Mouse (Mus musculus) lung, postnatal 25 days (tissue): Measurements from ENCODE around the gene Prr13.

Experiments used
- DNase-seq: peaks from one replicate; pipeline ENCODE4 v3.0.0; 2022; ENCODE audit warnings: low spot score

Gene Prr13

DNA sequence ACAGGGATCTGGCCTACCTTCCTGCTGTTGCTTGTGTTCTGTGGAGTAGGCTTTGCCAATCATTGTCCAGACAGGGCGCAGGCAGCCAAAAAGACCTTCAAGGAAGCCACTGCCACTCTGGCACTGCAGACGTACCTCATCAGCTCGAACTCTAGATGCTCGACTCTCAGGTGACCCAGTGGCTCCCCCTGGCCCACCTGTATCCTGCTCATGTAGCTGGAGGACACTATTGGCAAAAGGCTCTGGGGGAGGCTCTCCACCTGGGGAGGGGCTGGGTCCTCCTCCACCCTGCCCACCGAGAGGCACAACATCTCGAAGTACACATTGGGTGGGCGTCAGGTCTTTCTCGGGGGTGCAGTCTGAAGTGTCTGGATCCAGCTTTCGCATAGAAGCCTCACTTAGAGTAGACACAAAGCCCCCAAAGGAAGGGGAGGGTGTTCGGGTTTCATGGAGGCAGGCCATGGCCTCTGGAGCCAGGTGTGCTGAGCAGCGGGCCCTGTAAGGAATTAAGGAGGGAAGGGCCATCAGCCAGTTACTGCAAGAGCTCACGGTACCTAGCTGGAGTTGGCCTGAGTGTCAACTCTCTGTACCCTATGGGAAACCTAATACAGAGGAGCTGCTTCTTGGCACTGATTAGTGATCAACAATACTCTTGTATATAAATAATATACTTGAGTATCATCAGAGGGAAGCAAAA is 46.4 kb downstream of the Prr13 start:
- no peak for DNase-seq

DNA sequence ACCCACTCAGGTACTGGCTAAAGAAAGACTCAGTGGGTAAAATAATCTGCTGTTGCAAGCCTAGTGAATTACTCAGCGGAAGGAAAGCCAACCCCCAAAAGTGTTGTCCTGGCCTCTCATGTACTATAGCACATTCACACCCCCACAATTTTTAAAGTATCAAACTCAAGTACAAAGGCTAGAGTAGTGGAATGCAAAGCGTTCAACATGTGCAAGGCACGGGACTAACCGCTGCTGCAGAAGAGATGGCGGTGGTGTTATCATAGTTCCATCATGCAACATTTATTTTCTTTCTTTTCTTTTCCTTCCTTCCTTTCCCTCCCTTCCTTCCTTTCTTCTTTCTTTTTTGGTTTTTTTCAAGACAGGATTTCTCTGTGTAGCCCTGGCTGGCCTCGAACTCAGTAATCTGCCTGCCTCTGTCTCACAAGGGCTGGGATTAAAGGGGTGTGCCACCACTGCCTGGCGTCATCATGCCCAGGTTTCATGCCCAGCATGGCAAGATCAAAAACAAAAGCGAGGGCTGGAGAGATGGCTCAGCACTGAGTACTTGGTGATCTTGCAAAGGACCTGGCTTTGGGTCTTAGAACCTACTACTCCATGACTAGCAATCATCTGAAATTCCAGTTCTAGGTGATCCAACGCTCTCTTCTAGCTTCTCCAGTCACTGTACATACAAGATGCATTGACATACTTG is 47.1 kb downstream of the Prr13 start:
- no peak for DNase-seq

DNA sequence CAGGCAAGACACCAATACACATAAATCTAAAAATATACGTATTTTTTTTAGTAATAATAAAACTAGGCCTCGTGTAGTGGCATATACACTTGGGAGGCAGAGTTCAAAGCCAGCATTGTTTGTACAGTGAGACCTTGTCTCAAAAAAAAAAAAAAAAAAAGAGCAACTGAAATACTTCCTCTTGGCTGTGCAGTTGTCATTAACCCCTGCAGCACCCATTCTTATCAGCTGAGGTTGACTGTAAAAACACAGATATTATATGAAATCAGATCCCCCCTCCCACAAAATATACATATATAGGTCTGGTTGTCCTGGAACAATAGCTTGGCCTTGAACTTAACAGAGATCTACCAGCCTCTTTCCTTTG is 47.6 kb downstream of the Prr13 start:
- no peak for DNase-seq

DNA sequence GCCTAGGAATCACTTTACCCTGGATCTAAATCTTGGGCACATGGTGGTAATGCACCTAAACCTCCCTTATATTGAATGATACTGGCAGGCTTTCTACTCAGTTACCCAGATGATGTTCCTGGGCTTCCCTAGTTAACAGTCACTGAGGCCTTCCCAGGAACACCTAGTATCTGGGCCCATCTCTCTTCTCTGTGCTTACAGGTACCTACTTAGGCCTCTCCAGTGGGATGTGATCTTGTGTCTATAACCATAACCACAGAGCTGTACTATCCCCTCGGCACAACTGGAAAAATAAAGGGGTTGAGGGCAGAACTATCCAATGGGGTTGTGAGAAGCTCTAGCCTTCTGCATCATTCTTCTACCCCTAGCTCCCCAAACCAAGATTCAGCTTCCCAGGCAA is 48.0 kb downstream of the Prr13 start:
- no peak for DNase-seq

DNA sequence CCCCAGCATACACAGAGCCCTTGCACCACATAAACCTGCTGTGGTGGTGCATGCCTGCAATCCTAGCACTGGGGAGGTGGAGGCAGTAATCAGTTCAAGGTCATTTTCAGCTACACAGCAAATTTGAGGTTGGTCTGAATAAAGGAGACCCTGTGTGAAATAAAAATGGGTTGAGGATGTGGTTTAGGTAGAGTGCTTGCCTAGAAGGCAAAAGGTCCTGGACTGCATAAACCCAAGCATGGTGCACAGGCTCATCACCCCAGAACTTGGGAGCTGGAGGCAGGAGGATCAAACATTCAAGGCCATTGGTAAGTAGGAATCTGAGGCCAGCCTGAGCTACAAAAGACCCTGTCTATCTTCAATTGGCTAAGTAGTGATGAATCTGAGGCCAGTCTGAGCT is 48.7 kb downstream of the Prr13 start:
- no peak for DNase-seq

DNA sequence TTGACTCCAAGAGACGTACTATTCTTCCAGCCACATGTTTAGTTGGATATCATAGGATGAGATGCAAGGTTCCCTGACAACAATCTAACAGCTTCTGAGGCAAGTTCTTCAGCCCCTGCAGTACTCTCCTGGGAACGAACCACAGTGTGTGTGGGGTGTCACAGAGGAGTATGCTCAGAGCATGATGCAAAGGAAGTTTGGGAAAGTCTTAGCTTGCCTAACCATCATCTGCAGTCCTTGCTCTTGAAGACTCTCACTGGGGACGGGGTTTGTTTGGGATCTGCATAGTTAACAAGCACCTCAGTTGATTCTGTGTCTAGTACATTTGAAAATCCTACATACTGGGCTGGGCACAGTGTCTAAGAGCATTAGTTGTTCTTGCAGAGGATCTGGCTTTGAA is 49.5 kb downstream of the Prr13 start:
- no peak for DNase-seq

DNA sequence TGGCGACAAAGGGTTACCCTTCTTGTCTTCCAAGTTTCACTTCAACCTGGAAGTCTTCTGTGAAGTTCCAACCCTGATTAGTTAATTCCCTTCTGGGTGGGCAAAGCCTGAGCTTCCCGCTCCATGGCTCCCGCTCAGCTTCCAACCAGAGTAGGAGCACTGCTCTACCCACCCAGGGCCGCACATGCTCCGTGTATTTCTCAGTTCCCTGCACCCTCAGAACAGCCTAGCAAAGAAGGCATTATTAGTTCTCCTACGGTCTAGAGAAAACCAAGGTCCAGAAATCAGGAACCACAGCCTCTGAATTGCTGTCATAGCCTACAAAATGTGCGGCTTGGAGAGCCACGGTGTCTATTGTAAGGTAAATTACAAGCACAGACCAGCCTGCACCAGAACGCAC is 51.3 kb downstream of the Prr13 start:
- no peak for DNase-seq

DNA sequence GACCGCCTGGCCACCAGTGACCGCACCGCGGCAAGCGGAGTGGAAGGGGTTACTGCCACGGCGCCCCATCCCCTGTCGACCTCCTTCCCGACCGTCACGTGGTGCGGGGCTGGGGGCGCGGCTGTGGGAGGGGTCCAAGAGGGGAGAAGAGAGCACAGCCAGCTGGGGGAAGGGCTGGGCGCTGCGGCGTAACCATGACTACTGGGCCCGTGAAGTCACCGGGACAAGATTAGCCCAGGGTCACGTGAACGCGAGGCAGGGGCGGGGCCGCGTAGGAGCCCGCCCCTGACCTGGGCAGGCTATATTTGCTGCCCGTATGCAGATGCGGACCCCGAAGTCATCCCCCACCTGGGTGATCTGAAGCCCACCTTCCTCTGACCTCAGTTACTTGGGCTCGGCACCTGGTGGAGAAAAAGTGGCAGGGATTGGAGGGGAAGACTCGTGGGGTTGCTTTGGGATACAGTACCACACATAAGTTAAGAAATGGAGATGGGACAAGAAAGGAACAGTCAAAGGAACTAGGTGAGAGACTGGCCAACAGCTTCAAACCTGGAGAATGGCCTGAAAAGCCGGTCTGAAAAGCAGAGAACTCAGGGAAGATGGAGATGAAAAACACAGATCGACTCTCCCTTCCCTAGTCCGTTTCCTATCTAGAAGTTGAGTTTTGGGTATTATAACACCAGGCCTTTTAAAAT is 51.9 kb downstream of the Prr13 start:
- DNase-seq, result peak; percentile 80

DNA sequence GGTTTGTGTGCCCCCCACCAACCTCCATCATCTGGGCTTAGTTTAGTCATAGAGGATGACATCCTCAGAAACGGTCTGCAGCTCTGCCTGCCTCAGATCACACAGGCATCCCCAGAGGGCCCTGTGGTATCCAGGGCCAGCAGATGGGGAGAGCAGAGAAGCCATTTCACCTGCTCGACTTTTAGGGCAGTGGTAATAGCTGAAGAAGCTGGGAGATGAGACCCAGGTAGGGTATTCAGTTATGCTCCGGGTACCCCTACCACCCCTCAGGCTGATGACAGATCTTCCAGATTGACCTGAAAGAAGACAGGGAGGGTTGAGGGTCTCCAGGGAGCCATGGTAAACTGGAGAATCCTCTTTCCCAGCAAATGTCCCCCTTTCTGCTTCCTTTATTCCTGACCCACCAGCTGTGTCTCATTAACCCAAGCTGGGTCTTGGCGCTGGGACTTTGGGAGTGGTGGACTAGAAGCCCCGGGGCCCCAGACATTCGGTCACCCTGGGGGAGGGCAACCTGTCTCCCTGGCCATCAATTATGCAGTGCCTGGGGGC is 52.5 kb downstream of the Prr13 start:
- no peak for DNase-seq

DNA sequence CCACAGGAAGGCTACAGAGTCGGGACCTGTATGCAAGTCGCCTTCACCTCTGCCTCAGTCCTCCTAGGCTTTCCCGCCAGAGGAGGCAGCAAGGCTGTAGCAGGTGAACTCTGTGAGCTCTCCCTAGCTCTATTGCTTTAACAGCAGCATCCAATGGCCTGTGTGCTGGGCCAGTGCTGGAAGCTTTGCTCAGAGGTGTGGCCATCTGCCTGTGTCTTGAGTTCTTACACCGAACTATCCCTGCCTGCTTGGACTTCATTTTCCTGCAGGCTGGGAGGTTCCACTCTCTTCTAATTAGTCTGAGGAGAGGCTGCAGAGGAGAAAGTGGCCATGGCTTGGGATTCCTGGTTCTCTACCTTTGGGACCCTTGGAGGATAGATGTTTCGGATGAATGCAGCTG is 53.2 kb downstream of the Prr13 start:
- no peak for DNase-seq
